Mouse (Mus musculus): ENCODE results near the gene Cdc42bpb. TPM values are rescaled to one million over a fixed set of nuclear protein-coding genes. Genes with fewer than 3 reads are reported as not detected.

Cdc42bpb gene
- polyA plus RNA-seq, 1 experiment from 2014 or later, result 47.5 TPM

DNA sequence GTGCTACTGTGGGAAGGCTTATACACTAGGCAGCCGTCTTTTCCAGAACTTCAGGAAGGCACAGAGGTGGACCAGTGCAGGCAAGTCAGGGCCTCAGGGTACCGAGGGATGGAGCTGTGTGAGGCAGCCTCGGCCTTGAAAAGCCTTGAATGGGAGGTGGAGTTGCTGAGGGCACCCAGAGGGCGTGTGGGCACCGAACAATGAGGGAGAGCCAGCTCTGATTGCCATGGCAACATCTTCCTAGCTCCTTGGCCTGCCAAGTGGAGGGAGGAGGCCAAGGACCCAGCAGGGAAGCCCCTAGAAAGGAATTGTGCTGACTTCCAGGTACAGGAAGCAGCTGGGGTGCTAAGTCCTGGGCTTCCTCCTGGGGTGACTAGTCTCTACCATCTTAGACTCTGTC, 32.1 kb upstream of the Cdc42bpb start:
- no peak overlapping the region for H3K9ac ChIP-seq
- H3K9me3 ChIP-seq (ENCODE audit: low read depth, low read length), result no peaks in the 10 kb centered on the region
- TF ChIP-seq CTCF (IDR thresholded peaks at IDR 0.05; ENCODE audit: low read depth), result 0 out of 2 replicates have a peak, but pooled peaks have one; percentile 5
- peaks cover 26% of the 10 kb centered on the region for H3K27me3 ChIP-seq (ENCODE audit: insufficient read depth, low read length)
- no peak for DNase-seq
- H3K4me3 ChIP-seq (ENCODE audit: low read depth, low read length), result no peak overlapping the region
- no peak for ATAC-seq (ENCODE audit: insufficient read depth)
- no peak overlapping the region for H3K4me2 ChIP-seq
- H3K27ac ChIP-seq (ENCODE audit: low read depth), result no peak overlapping the region
- 39% methylated on average over 5 of the region's 5 CpGs for WGBS
- peaks cover 5% of the 10 kb centered on the region; the same call in 1 of the 2 replicates for H3K4me1 ChIP-seq (ENCODE audit: insufficient read depth)
- no peaks in the 10 kb centered on the region for H3K36me3 ChIP-seq (ENCODE audit: insufficient read depth)

- Histone ChIP-seq H3K27me3 (ENCODE audit: insufficient read depth, low read length) (peaks cover 30% of the 10 kb centered on the region), H3K4me2 (peak within 1 kb of the TSS; percentile 52), H3K9ac (peak within 1 kb of the TSS; percentile 8; the same call in 1 of the 2 replicates), H3K4me1 (ENCODE audit: insufficient read depth) (no peaks in the 10 kb centered on the region), H3K9me3 (ENCODE audit: low read depth, low read length) (no peaks in the 10 kb centered on the region), H3K27ac (ENCODE audit: low read depth) (no peak within 1 kb of the TSS), H3K36me3 (ENCODE audit: insufficient read depth) (no peaks in the 10 kb centered on the region), H3K4me3 (ENCODE audit: low read depth, low read length) (peak within 1 kb of the TSS; percentile 21)
- ATAC-seq (ENCODE audit: insufficient read depth) (no peak), DNase-seq (peak; percentile 22)
- TF ChIP-seq CTCF (IDR thresholded peaks at IDR 0.05; ENCODE audit: low read depth), result no peak
- 1% methylated on average over 24 of the region's 24 CpGs for WGBS
Measured at GRCm38 (mm10) chr12:111406622-111407021, 29.1 kb upstream of the Cdc42bpb start, which contains the start of gene Lbhd2. Lbhd2 (plus strand) TSS chr12:111406809.

GRCm38 (mm10) chr12:111404880-111405279, 27.4 kb upstream of the Cdc42bpb start:
- Histone ChIP-seq H3K4me1 (ENCODE audit: insufficient read depth) (no peaks in the 10 kb centered on the region), H3K27me3 (ENCODE audit: insufficient read depth, low read length) (peaks cover 32% of the 10 kb centered on the region), H3K9me3 (ENCODE audit: low read depth, low read length) (no peaks in the 10 kb centered on the region), H3K9ac (no peak overlapping the region), H3K36me3 (ENCODE audit: insufficient read depth) (no peaks in the 10 kb centered on the region), H3K4me2 (no peak overlapping the region), H3K4me3 (ENCODE audit: low read depth, low read length) (no peak overlapping the region), H3K27ac (ENCODE audit: low read depth) (no peak overlapping the region)
- ATAC-seq (ENCODE audit: insufficient read depth), result no peak
- 0 out of 2 replicates have a peak, but pooled peaks have one; percentile 14 for TF ChIP-seq CTCF (IDR thresholded peaks at IDR 0.05; ENCODE audit: low read depth)
- no peak for DNase-seq
- 44% methylated on average over 10 of the region's 10 CpGs for WGBS

DNA sequence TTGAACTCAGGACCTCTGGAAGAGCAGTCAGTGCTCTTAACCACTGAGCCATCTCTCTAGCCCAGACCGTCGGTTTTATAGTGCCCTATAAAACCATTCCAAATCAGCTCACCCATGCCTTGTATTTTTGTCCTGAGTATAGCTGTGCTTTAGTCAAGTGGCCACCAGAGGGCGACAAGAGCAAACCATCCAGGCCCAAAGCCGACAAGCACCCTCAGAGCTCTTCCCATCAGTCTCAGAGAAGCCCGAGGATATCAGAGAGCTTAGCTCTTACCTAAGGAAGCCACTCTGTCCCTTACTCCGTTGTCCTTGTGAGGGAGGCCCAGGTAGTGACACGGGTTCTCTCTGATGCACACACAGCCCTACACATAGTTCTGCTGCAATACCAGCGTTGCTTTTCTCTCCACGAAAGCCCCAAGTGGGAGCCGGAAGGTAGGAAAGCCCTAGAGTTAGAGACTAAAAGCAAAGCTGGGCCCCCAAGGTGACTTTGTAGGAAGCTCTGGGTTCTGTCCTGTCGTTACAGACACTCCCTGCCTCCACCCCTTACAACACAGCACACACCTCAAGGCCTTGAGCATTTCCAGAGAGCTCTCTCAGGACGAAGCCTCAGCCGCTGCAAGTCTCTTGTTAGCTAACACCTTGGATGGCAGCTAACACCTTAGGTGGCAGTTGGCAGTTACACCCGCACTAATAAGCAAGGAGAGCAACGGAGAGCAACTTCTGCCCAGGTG, 24.1 kb upstream of the Cdc42bpb start:
- Histone ChIP-seq H3K9me3 (ENCODE audit: low read depth, low read length) (no peaks in the 10 kb centered on the region), H3K9ac (no peak overlapping the region), H3K4me3 (ENCODE audit: low read depth, low read length) (no peak overlapping the region), H3K4me2 (no peak overlapping the region), H3K27me3 (ENCODE audit: insufficient read depth, low read length) (peaks cover 12% of the 10 kb centered on the region), H3K27ac (ENCODE audit: low read depth) (no peak overlapping the region), H3K4me1 (ENCODE audit: insufficient read depth) (no peaks in the 10 kb centered on the region), H3K36me3 (ENCODE audit: insufficient read depth) (no peaks in the 10 kb centered on the region)
- WGBS, result 20% methylated on average over 15 of the region's 15 CpGs
- DNase-seq (peak; percentile 93), ATAC-seq (ENCODE audit: insufficient read depth) (peak; percentile 82)
- TF ChIP-seq CTCF (IDR thresholded peaks at IDR 0.05; ENCODE audit: low read depth), result peak; percentile 95

DNA sequence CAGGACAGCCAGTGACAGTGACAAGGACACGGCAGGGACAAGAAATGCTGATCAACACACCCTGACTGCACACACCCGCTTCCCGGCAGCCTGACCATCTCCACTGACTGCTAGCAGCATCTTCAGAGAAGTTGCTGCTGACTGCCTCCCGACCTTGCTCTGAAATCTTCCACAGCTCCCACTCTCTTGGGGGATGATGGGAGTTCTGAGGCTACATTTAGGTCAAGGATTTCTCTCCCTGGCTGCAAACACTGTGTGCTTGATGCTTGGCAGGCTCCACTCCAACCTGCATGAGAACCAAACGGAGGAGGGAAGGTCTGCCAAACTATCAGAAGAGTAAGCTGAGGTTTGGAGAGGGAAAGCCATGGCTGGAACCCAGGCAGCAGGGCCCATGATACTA, 19.5 kb upstream of the Cdc42bpb start:
- no peak for TF ChIP-seq CTCF (IDR thresholded peaks at IDR 0.05; ENCODE audit: low read depth)
- no peak overlapping the region for H3K4me3 ChIP-seq (ENCODE audit: low read depth, low read length)
- H3K27me3 ChIP-seq (ENCODE audit: insufficient read depth, low read length), result peaks cover 5% of the 10 kb centered on the region; the same call in 1 of the 2 replicates
- no peaks in the 10 kb centered on the region for H3K4me1 ChIP-seq (ENCODE audit: insufficient read depth)
- 47% methylated on average over 5 of the region's 5 CpGs for WGBS
- H3K9ac ChIP-seq, result no peak overlapping the region
- no peak for DNase-seq
- no peak overlapping the region for H3K4me2 ChIP-seq
- no peak for ATAC-seq (ENCODE audit: insufficient read depth)
- no peaks in the 10 kb centered on the region for H3K36me3 ChIP-seq (ENCODE audit: insufficient read depth)
- H3K27ac ChIP-seq (ENCODE audit: low read depth), result no peak overlapping the region
- H3K9me3 ChIP-seq (ENCODE audit: low read depth, low read length), result no peaks in the 10 kb centered on the region

DNA sequence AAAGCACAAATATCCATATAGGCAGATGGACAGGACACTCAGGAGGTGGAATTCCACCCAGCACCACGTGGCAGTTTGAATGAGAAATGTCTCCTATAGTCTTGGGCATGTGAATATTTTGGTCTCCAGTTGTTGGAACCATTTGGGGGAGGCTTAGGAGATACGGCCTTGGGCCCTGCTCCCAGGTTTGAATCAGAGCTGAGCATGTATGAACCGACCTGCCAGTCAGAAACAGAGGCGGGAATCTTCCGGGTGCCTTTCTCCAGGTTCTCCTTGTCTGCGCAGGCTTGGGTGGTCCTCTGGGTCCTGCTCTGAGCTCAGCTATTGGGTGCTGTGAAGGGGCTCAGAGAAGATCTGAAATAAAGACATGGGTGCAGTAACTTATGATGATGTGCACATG, 16.5 kb upstream of the Cdc42bpb start:
- H3K9me3 ChIP-seq (ENCODE audit: low read depth, low read length), result no peaks in the 10 kb centered on the region
- WGBS, result 86% methylated on average over 6 of the region's 6 CpGs
- no peak overlapping the region for H3K4me3 ChIP-seq (ENCODE audit: low read depth, low read length)
- DNase-seq (no peak), ATAC-seq (ENCODE audit: insufficient read depth) (no peak)
- H3K4me2 ChIP-seq, result no peak overlapping the region
- H3K9ac ChIP-seq, result no peak overlapping the region
- H3K4me1 ChIP-seq (ENCODE audit: insufficient read depth), result no peaks in the 10 kb centered on the region
- TF ChIP-seq CTCF (IDR thresholded peaks at IDR 0.05; ENCODE audit: low read depth), result no peak
- H3K27me3 ChIP-seq (ENCODE audit: insufficient read depth, low read length), result no peaks in the 10 kb centered on the region; the same call in 1 of the 2 replicates
- H3K36me3 ChIP-seq (ENCODE audit: insufficient read depth), result no peaks in the 10 kb centered on the region
- H3K27ac ChIP-seq (ENCODE audit: low read depth), result no peak overlapping the region

DNA sequence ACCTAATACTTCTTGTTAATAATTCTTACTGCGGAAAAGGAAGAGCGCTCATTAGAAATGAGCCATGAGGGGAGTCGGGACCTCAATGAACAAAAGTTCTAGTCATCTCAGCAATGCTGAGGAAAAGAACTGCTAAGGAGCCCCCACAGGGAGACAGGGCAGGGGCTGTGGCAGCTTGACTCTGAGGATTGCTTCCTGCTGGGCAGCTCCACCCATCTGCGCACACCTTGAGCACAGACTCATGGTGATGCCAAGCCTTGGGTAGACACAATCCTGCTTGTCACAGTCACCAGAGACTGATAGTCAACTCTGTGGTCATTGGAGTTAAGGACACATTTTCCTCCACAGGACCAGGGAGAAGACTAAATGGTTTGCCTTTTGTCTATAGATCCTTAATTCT, 9.6 kb upstream of the Cdc42bpb start:
- Histone ChIP-seq H3K4me3 (ENCODE audit: low read depth, low read length) (no peak overlapping the region), H3K4me2 (no peak overlapping the region), H3K9ac (no peak overlapping the region), H3K27ac (ENCODE audit: low read depth) (0 out of 2 replicates have a peak overlapping the region, but pooled peaks have one; percentile 49), H3K27me3 (ENCODE audit: insufficient read depth, low read length) (no peaks in the 10 kb centered on the region), H3K9me3 (ENCODE audit: low read depth, low read length) (no peaks in the 10 kb centered on the region), H3K36me3 (ENCODE audit: insufficient read depth) (no peaks in the 10 kb centered on the region), H3K4me1 (ENCODE audit: insufficient read depth) (peaks cover 10% of the 10 kb centered on the region)
- TF ChIP-seq CTCF (IDR thresholded peaks at IDR 0.05; ENCODE audit: low read depth), result no peak
- no peak for DNase-seq
- 0 out of 2 replicates have a peak, but pooled peaks have one; percentile 28 for ATAC-seq (ENCODE audit: insufficient read depth)
- 64% methylated on average over 4 of the region's 4 CpGs for WGBS
